Mouse (Mus musculus): ENCODE results near the gene Limd1. TPM values are rescaled to one million over a fixed set of nuclear protein-coding genes. Genes with fewer than 3 reads are reported as not detected.

Gene Limd1
- total RNA-seq, 2 experiments from 2014 or later = 6.2 to 6.8 TPM

GRCm38 (mm10) chr9:123509638-123510604 is 31.4 kb downstream of the Limd1 start:
- peak in 1 of 2 experiments; percentile 26 for DNase-seq (ENCODE audit: low spot score in 2 of 2)
- intact Hi-C loops (cut with DNase I) = no loop called here

- DNase-seq (ENCODE audit: low spot score in 2 of 2) = no peak
- intact Hi-C loops (cut with DNase I) = no loop called here
Observed at GRCm38 (mm10) chr9:123510926-123511325, 32.4 kb downstream of the Limd1 start.

GRCm38 (mm10) chr9:123512482-123512881 is 34.0 kb downstream of the Limd1 start:
- intact Hi-C loops (cut with DNase I) = no loop called here
- no peak for DNase-seq (ENCODE audit: low spot score in 2 of 2)

GRCm38 (mm10) chr9:123515087-123515486 is 36.6 kb downstream of the Limd1 start:
- intact Hi-C loops (cut with DNase I) = no loop called here
- no peak for DNase-seq (ENCODE audit: low spot score in 2 of 2)

- no peak for DNase-seq (ENCODE audit: low spot score in 2 of 2)
- intact Hi-C loops (cut with DNase I) = no loop called here
Observed at GRCm38 (mm10) chr9:123516641-123517385, 38.3 kb downstream of the Limd1 start.

GRCm38 (mm10) chr9:123518969-123519894 is 40.7 kb downstream of the Limd1 start:
- intact Hi-C loops (cut with DNase I) = no loop called here
- no peak for DNase-seq (ENCODE audit: low spot score in 2 of 2)

GRCm38 (mm10) chr9:123520735-123521134 is 42.2 kb downstream of the Limd1 start:
- DNase-seq (ENCODE audit: low spot score in 2 of 2) = no peak
- intact Hi-C loops (cut with DNase I) = loop anchor here (10.0 kb wide), 1 partner anchor 366 kb away; the partner anchor contains the start of gene Clec3b

GRCm38 (mm10) chr9:123523676-123524075 is 45.2 kb downstream of the Limd1 start:
- DNase-seq (ENCODE audit: low spot score in 2 of 2) = no peak
- intact Hi-C loops (cut with DNase I) = loop anchor here (10.0 kb wide), 1 partner anchor 369 kb away; the partner anchor contains the start of gene Clec3b

GRCm38 (mm10) chr9:123525095-123525494 is 46.6 kb downstream of the Limd1 start:
- intact Hi-C loops (cut with DNase I) = loop anchor here (5.0 to 10.0 kb wide), 2 partner anchors 268 to 370 kb away; partner anchors contain the start of gene Clec3b
- DNase-seq (ENCODE audit: low spot score in 2 of 2) = peak; percentile 52 to 59

- DNase-seq (ENCODE audit: low spot score in 2 of 2) = no peak
- intact Hi-C loops (cut with DNase I) = loop anchor here (2.0 to 10.0 kb wide), 3 partner anchors 78 to 372 kb away; partner anchors contain the start of gene Clec3b
Observed at GRCm38 (mm10) chr9:123526502-123526901, 48.0 kb downstream of the Limd1 start.

- intact Hi-C loops (cut with DNase I) = loop anchor here (5.0 to 10.0 kb wide), 2 partner anchors 271 to 374 kb away; partner anchors contain the start of gene Clec3b
- no peak for DNase-seq (ENCODE audit: low spot score in 2 of 2)
Observed at GRCm38 (mm10) chr9:123528087-123528925, 49.8 kb downstream of the Limd1 start.

- peak; percentile 48 to 61 for DNase-seq (ENCODE audit: low spot score in 2 of 2)
- intact Hi-C loops (cut with DNase I) = loop anchor here (5.0 to 10.0 kb wide), 2 partner anchors 272 to 374 kb away; partner anchors contain the start of gene Clec3b
Observed at GRCm38 (mm10) chr9:123528926-123529295, 50.4 kb downstream of the Limd1 start.

- peak; percentile 98 for DNase-seq (ENCODE audit: low spot score in 2 of 2)
- intact Hi-C loops (cut with DNase I) = loop anchor here (5.0 to 10.0 kb wide), 2 partner anchors 272 to 375 kb away; partner anchors contain the start of gene Clec3b
Observed at GRCm38 (mm10) chr9:123529392-123530157, 51.1 kb downstream of the Limd1 start, which contains the start of gene Sacm1l. Gene Sacm1l (plus strand): TSS chr9:123529759.

- intact Hi-C loops (cut with DNase I) = no loop called here
Observed at GRCm38 (mm10) chr9:123530158-123530475, 51.6 kb downstream of the Limd1 start.

GRCm38 (mm10) chr9:123530566-123531130 is 52.1 kb downstream of the Limd1 start:
- intact Hi-C loops (cut with DNase I) = no loop called here

More at GRCm38 (mm10) chr9:123530158-123530475, 51.6 kb downstream of the Limd1 start:
- no peak for DNase-seq (ENCODE audit: low spot score in 2 of 2)

GRCm38 (mm10) chr9:123531234-123531633 is 52.7 kb downstream of the Limd1 start:
- intact Hi-C loops (cut with DNase I) = no loop called here
- DNase-seq (ENCODE audit: low spot score in 2 of 2) = no peak

More at GRCm38 (mm10) chr9:123530566-123531130, 52.1 kb downstream of the Limd1 start:
- DNase-seq (ENCODE audit: low spot score in 2 of 2) = no peak

GRCm38 (mm10) chr9:123536613-123537012 is 58.1 kb downstream of the Limd1 start:
- DNase-seq (ENCODE audit: low spot score in 2 of 2) = no peak
- intact Hi-C loops (cut with DNase I) = no loop called here
